Mouse (Mus musculus) hindbrain, embryonic 15.5 days (tissue): ENCODE data around the gene Rapgef4. TPM values are rescaled to one million over a fixed set of nuclear protein-coding genes. Genes with fewer than 3 reads are reported as not detected.

Source experiments
- ATAC-seq: fragments of 200-750 bp; cut with Nextera tagmentation; 2 replicates; pipeline ENCODE4 v1.8.0; 2017; ENCODE audit warnings: low read depth, moderate number of reproducible peaks, moderate TSS enrichment; ENCODE audit not compliant: low FRiP score
- H3K27ac ChIP-seq: fragments of 300-500 bp; sonication (generic); replicated peaks from 2 replicates; pipeline ENCODE4 v1.5.1; 2015; ENCODE audit warnings: mild to moderate bottlenecking, inconsistent platforms
- H3K27me3 ChIP-seq: fragments of 300-500 bp; sonication (generic); 2 replicates; pipeline ENCODE4 v1.6.1; 2015; ENCODE audit warnings: control low read depth, inconsistent platforms
- H3K36me3 ChIP-seq: fragments of 300-500 bp; sonication (generic); 2 replicates; pipeline ENCODE4 v1.6.1; 2015; ENCODE audit warnings: control low read depth, inconsistent platforms
- H3K4me1 ChIP-seq: fragments of 300-500 bp; sonication (generic); replicated peaks from 2 replicates; pipeline ENCODE4 v1.6.1; 2015; ENCODE audit warnings: control low read depth, inconsistent platforms
- H3K4me2 ChIP-seq: fragments of 300-500 bp; sonication (generic); 2 replicates; pipeline ENCODE4 v1.6.1; 2015; ENCODE audit warnings: moderate library complexity, mild to moderate bottlenecking, inconsistent platforms
- H3K4me3 ChIP-seq: fragments of 300-500 bp; sonication (generic); 2 replicates; pipeline ENCODE4 v1.5.1; 2015; ENCODE audit warnings: mild to moderate bottlenecking, inconsistent platforms
- H3K9ac ChIP-seq: fragments of 300-500 bp; sonication (generic); 2 replicates; pipeline ENCODE4 v1.6.1; 2015; ENCODE audit warnings: inconsistent platforms
- H3K9me3 ChIP-seq: fragments of 300-500 bp; sonication (generic); 2 replicates; pipeline ENCODE4 v1.6.1; 2016; ENCODE audit warnings: control low read depth, inconsistent platforms
- WGBS: fragments of 180-500 bp; shearing (Covaris S2); methylation state at CpG from one replicate; pipeline ENCODE4 v1.1.7; 2015; 5-methylcytosine and 5-hydroxymethylcytosine counted together
- polyA plus RNA-seq: library from polyadenylated mRNA; unstranded; fragments of >200 nt; fragmentation: Nextera tagmentation; extraction: Ambion mirVana; gene quantifications from 2 replicates; pipeline ENCODE4 v1.2.1, GENCODE M21; 2015

Rapgef4 gene
- polyA plus RNA-seq, 1 experiment from 2014 or later, result 34.2 TPM

DNA sequence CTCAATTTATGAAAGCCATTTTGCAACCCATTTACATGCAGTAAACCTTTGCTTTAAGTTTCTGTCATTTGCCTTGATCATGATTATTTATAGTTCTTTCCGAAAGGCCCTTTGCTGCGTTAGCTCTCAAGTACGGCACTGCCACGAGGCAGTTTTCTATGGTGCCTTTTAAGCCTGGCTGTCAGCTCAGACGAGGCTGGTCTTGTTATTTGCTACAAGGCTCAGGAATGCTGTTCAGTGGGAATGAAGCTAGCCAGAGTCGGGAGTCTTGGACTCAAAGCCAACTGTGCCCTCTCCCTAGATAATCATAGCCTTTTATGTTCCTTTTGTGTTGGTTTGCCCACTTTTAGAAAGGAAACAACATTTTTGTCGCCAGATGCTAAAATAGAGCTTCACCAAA is 240.7 kb downstream of the Rapgef4 start:
- H3K27me3 ChIP-seq, result no peaks in the 10 kb centered on the region
- H3K36me3 ChIP-seq, result no peaks in the 10 kb centered on the region
- ATAC-seq, result no peak
- no peak overlapping the region for H3K9ac ChIP-seq
- WGBS, result 57% methylated on average over 7 of the region's 7 CpGs
- no peak overlapping the region for H3K27ac ChIP-seq
- H3K4me3 ChIP-seq, result no peak overlapping the region
- H3K4me2 ChIP-seq, result no peak overlapping the region
- no peaks in the 10 kb centered on the region for H3K4me1 ChIP-seq
- H3K9me3 ChIP-seq, result no peaks in the 10 kb centered on the region

DNA sequence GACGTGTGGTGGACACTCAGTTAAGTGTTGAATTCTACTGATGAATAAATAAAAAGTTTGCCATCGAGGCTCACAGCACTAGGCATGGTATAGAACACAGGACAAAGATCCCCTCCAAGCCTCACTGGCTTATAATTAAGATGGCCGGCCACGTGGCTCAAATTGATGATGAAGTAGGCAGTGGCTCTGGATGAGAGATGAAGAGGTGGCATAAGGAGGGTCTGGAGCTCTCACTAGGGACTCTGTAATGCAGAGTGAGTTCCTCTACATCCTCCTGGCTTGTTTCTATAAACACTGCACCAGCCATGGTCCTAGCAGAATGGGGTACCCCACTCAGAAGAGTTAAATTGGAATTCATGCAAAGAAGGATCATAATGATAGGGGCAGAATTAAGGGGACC is 241.2 kb downstream of the Rapgef4 start:
- Histone ChIP-seq H3K4me3 (no peak overlapping the region), H3K9me3 (no peaks in the 10 kb centered on the region), H3K27me3 (no peaks in the 10 kb centered on the region), H3K4me2 (no peak overlapping the region), H3K9ac (no peak overlapping the region), H3K27ac (no peak overlapping the region), H3K4me1 (no peaks in the 10 kb centered on the region), H3K36me3 (no peaks in the 10 kb centered on the region)
- WGBS, result 91% methylated on average over 4 of the region's 4 CpGs
- no peak for ATAC-seq

DNA sequence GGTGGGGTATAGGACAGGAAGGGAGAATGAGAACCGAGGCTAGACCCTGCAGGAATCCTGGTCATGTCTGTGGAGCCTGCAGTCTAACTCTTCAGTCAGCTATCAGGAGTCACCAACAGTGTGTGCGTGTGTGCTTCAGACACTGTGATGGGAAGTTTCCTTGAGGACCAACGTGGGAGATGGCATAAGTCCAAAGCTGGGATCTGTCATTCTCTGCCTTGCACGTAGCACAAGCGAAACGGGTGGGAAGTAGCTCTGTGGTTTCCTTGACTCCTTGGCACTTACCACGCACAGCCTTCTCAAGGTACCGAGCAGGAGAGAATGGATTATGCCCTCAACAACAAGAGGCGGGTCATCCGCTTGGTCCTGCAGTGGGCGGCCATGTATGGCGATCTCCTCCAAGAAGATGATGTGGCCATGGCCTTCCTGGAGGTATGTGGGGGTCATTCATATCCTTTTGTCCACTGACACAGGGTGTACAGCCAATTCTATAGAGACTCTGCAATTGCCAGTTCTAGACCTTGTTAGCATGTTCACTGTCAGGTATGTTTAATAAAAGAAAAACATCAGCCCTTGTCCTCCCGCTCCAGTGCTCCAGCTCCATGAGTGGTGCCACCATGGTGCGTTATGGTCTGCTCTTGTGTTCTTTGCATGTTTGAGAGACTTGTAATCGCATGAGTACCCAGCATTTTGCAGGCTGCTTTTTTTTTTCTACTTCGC is 241.9 kb downstream of the Rapgef4 start:
- Histone ChIP-seq H3K4me3 (no peak overlapping the region), H3K4me2 (no peak overlapping the region), H3K27ac (no peak overlapping the region), H3K27me3 (no peaks in the 10 kb centered on the region), H3K9ac (no peak overlapping the region), H3K9me3 (no peaks in the 10 kb centered on the region), H3K4me1 (no peaks in the 10 kb centered on the region), H3K36me3 (no peaks in the 10 kb centered on the region)
- no peak for ATAC-seq
- WGBS, result 85% methylated on average over 16 of the region's 16 CpGs

DNA sequence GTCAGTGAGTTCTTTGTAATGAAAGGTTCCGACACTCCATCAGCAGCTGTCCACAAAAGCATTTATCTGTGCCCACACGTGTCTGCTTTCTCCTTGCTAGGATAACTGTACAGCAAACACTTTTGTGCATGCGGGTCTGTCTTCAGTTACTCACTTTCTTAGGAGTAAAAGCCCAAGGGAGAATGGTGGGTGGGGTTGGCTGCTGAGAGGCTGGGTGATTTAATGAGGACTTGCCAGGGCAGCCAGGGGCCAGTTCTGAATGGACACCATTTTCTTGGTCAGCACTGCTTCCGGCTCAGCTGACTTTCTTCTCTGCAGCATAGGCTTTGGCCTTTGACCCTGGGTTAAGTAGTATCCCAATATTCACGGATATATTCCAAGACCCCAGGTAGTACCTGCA is 242.4 kb downstream of the Rapgef4 start:
- Histone ChIP-seq H3K27me3 (no peaks in the 10 kb centered on the region), H3K9me3 (no peaks in the 10 kb centered on the region), H3K4me2 (no peak overlapping the region), H3K36me3 (no peaks in the 10 kb centered on the region), H3K27ac (no peak overlapping the region), H3K4me1 (no peaks in the 10 kb centered on the region), H3K4me3 (no peak overlapping the region), H3K9ac (no peak overlapping the region)
- WGBS, result 64% methylated on average over 5 of the region's 5 CpGs
- no peak for ATAC-seq

DNA sequence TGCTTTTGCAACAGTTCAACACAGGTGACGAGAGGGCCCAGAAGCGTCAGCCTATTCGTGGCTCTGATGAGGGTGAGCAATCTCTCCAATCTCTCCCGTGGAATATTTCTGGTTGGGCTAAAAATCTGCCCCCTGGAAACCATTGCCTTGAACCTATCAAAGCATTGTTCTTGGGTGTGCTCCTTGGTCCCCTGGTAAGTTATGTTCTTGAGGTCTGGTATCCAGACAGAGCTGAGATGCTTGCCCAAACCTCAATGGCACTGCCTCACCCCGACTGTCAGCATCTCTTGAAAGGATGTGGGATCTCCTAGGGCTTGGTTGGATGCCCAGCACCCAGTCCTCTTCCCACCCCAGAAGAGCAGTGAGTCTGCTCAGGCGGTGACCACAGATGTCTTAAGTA is 245.0 kb downstream of the Rapgef4 start:
- Histone ChIP-seq H3K27ac (no peak overlapping the region), H3K27me3 (no peaks in the 10 kb centered on the region), H3K9me3 (no peaks in the 10 kb centered on the region), H3K4me3 (no peak overlapping the region), H3K4me2 (no peak overlapping the region), H3K36me3 (no peaks in the 10 kb centered on the region), H3K9ac (no peak overlapping the region), H3K4me1 (no peaks in the 10 kb centered on the region)
- ATAC-seq, result no peak
- WGBS, result 93% methylated on average over 6 of the region's 6 CpGs

DNA sequence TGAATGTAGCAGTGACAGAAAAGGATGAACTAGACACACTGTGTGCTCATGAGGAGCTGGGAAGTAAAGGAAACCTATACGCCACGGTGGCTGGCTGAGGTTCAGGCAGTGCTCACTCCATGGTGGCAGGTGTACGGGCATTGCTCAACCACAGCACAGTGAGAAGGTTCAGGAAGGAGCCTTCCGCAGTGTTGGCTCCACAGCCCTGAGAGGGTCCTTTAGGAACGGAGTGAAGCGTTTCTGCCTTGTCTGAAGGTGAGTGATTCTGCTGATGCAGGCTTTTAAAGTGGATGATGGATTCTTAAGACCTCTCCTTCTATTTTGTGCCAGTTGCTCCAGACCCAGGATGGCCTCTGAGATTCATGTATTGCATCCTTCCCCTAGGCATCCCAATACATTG is 246.4 kb downstream of the Rapgef4 start:
- H3K9me3 ChIP-seq, result no peaks in the 10 kb centered on the region
- ATAC-seq, result no peak
- H3K27ac ChIP-seq, result no peak overlapping the region
- no peak overlapping the region for H3K4me2 ChIP-seq
- H3K9ac ChIP-seq, result no peak overlapping the region
- no peaks in the 10 kb centered on the region for H3K36me3 ChIP-seq
- no peak overlapping the region for H3K4me3 ChIP-seq
- peaks cover 8% of the 10 kb centered on the region for H3K27me3 ChIP-seq
- H3K4me1 ChIP-seq, result no peaks in the 10 kb centered on the region
- 89% methylated on average over 6 of the region's 6 CpGs for WGBS

DNA sequence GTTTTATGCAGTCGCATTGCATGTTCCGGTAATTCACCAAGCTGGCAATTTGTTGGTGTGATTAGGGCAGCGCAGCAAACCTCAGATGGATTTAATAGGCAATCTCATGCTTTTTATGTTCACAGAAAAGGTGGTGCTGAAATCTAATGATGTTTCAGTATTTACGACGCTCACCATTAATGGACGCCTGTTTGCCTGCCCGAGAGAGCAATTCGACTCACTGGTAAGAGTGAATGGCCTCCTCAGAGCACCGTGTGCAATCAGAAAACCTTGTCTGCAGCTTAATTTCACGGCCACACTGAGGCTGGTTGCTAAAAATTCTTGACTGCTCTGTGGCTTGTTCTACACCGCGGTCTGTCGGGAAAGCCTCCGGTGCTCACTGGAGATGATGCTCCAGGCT is 247.8 kb downstream of the Rapgef4 start:
- H3K9me3 ChIP-seq, result no peaks in the 10 kb centered on the region
- no peaks in the 10 kb centered on the region for H3K36me3 ChIP-seq
- no peak for ATAC-seq
- no peak overlapping the region for H3K27ac ChIP-seq
- H3K4me3 ChIP-seq, result no peak overlapping the region
- no peak overlapping the region; the same call in 1 of the 2 replicates for H3K4me2 ChIP-seq
- peaks cover 12% of the 10 kb centered on the region for H3K27me3 ChIP-seq
- no peaks in the 10 kb centered on the region for H3K4me1 ChIP-seq
- WGBS, result 56% methylated on average over 14 of the region's 14 CpGs
- no peak overlapping the region for H3K9ac ChIP-seq

DNA sequence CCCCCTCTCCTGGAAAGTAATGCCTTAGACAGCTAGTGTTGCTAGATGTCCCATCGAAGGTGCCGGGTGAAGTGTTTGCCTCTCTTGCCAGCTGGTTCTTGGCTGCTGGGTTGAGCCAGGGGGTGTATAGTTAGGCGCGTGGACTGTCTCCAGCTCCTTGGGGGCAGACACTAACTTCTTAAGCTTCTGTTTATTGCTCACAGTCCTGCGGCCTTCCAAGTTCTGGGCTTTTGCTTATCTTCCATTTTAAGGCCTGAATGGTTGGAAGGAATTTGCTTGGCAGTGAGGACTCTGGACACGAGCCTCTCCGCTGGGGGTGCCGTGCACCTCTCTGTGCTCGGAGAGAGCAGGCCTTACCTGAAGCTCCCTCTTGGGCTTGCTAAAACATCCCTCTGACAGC is 249.5 kb downstream of the Rapgef4 start:
- Histone ChIP-seq H3K27ac (no peak overlapping the region), H3K27me3 (peaks cover 12% of the 10 kb centered on the region), H3K4me1 (peaks cover 5% of the 10 kb centered on the region), H3K36me3 (0 out of 2 replicates have a peak, but pooled peaks cover 5% of the 10 kb centered on the region), H3K9me3 (no peaks in the 10 kb centered on the region), H3K4me2 (no peak overlapping the region), H3K9ac (no peak overlapping the region), H3K4me3 (no peak overlapping the region)
- no peak for ATAC-seq
- 86% methylated on average over 9 of the region's 9 CpGs for WGBS

DNA sequence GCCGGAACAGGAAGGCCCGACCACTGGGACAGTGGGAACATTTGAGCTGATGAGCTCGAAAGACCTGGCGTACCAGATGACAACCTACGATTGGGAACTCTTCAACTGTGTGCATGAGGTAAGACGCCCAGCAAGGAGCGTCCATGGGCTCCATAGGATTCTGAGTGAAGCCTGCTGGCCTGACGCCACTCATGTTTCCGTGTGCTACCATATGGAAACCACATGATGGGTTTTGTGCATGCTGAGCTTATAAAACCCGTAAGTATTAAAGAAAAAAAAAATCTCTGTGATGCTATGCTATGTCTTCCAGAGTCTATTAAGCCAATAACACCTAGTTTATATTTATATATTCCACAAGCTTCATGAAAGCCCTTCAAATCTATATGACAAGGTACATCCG is 253.0 kb downstream of the Rapgef4 start:
- 92% methylated on average over 11 of the region's 11 CpGs for WGBS

DNA sequence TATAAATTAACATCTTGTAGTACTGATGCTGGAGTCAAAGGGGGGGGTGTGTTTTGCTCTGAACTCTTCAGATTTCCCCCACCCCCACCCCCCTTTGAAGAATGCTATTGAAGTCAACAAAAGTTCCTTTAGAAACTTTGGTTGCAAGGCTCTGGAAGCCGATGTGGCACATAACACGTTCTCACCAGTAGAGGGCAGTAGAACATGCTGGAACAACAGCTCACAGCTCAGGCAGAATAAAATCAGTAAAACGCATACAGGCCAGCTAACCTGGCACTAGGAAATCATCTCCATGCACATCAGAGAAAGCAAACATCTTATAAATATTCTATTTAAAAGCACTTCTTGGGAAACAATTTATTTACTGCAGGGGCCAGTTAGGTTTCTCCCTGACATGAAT is 253.9 kb downstream of the Rapgef4 start:
- Histone ChIP-seq H3K4me3 (no peak overlapping the region), H3K27me3 (peaks cover 12% of the 10 kb centered on the region), H3K4me2 (no peak overlapping the region), H3K9ac (no peak overlapping the region; the same call in 1 of the 2 replicates), H3K27ac (peak overlapping the region; percentile 21), H3K36me3 (0 out of 2 replicates have a peak, but pooled peaks cover 5% of the 10 kb centered on the region), H3K4me1 (peaks cover 8% of the 10 kb centered on the region), H3K9me3 (no peaks in the 10 kb centered on the region)
- ATAC-seq, result no peak
- 0% methylated on average over 3 of the region's 3 CpGs for WGBS

More for the DNA sequence above, 253.0 kb downstream of the Rapgef4 start:
- Histone ChIP-seq H3K27ac (no peak overlapping the region), H3K36me3 (0 out of 2 replicates have a peak, but pooled peaks cover 5% of the 10 kb centered on the region), H3K9ac (no peak overlapping the region), H3K4me3 (no peak overlapping the region), H3K9me3 (no peaks in the 10 kb centered on the region), H3K4me2 (no peak overlapping the region), H3K27me3 (peaks cover 12% of the 10 kb centered on the region), H3K4me1 (peaks cover 8% of the 10 kb centered on the region)
- ATAC-seq, result no peak

DNA sequence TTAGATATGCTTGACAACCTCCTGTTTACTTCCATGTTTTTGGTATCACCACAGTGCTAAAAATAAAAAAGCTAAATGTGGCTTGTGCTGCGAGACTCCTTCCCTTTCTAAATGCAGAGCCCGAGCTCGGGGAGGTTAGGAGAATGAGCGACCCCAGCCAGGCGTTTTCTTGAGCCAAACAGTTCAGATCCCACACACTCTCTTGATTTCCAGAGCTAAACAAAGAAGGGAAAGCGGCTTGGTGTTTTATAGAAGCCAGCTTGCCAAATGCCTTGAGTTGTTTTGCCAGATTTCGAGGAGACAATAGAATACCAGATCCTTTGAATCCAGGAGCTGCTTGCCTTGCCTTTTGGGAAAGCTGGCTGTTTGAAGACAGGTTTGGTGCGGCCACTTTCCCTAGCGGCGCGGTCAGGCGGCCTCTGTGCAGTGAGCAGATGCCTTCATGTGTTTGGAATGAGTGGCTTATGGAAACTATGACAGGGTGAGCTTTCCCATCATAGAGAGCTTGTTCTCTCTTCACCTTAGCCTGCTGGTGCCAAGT is 254.4 kb downstream of the Rapgef4 start:
- H3K9ac ChIP-seq, result peak overlapping the region; percentile 5; the same call in 1 of the 2 replicates
- 52% methylated on average over 12 of the region's 12 CpGs for WGBS
- peaks cover 8% of the 10 kb centered on the region for H3K4me1 ChIP-seq
- no peak overlapping the region for H3K4me3 ChIP-seq
- no peak for ATAC-seq
- H3K27me3 ChIP-seq, result peaks cover 12% of the 10 kb centered on the region
- H3K27ac ChIP-seq, result peak overlapping the region; percentile 21
- no peak overlapping the region for H3K4me2 ChIP-seq
- 0 out of 2 replicates have a peak, but pooled peaks cover 5% of the 10 kb centered on the region for H3K36me3 ChIP-seq
- H3K9me3 ChIP-seq, result no peaks in the 10 kb centered on the region

DNA sequence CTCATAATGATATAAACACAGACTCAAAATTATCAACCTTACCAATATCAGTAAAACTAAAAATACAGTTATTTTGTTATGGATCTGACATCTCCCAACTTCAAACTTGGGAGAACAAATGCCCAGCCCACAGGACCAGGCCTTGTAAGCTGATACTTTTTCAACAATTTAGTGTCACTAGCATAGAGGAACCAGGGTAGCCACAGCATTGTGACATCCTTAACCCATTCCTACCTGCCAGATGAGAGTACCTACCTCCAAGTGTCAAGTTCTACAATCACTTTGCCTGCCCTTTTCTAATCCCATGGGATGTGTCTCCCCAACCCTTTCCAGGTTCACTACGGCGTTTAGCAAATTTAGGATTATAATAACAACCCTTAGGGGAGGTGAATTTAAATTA is 257.4 kb downstream of the Rapgef4 start:
- Histone ChIP-seq H3K4me1 (peaks cover 8% of the 10 kb centered on the region), H3K4me3 (no peak overlapping the region), H3K27ac (no peak overlapping the region), H3K36me3 (0 out of 2 replicates have a peak, but pooled peaks cover 5% of the 10 kb centered on the region), H3K27me3 (no peaks in the 10 kb centered on the region), H3K9me3 (no peaks in the 10 kb centered on the region), H3K4me2 (no peak overlapping the region), H3K9ac (no peak overlapping the region)
- WGBS, result 75% methylated on average over 2 of the region's 2 CpGs
- no peak for ATAC-seq
